Comparison of ENCODE assay signal across 10 mouse cellular contexts in the genomic region with DNA sequence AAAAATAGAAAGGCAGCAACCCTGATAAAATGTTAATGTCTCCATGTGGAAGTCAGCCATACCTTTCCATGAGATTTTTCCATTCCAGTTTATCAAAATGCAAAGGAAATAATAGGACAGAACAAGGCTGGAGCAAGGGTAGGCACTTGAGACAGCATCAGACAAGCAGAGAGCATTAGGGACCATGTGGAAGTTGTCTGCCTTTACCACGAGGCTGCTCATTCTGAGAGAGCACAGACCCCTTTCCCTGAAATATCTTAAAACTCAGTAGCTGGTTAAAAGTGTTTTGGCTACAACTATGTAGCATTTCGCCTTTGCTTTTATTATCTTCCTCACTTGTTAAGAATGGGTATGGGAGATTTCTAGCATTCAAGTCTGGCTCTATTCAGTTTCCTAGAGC. TPM values are rescaled to one million over a fixed set of nuclear protein-coding genes. Genes with fewer than 3 reads are reported as not detected.
DNase-seq lines count a peak whose midpoint lies in the region; ATAC-seq and TF ChIP-seq lines count a peak whose summit lies in the region.
"Had no signal": no experiment of that assay in that cellular context is flagged by ENCODE, and none has a peak within 500 bp of the region (broad histone marks: within the 10 kb centered on the region; RNA-seq: fewer than 3 reads in every experiment).

No protein-coding gene starts in this region.

- H3K4me1 ChIP-seq in heart, embryonic 13.5 days, result peaks cover 11% of the 10 kb centered on the region
- peaks cover 80% of the 10 kb centered on the region for H3K4me1 ChIP-seq in E14TG2a.4 (replicated peaks; ENCODE audit: low read depth, low read length)
- H3K4me1 ChIP-seq in hindbrain, embryonic 11.5 days (replicated peaks; ENCODE audit: control insufficient read depth, insufficient read depth, low read length), result no peaks in the 10 kb centered on the region

- DNase-seq in heart, postnatal 25 days (ENCODE audit: low spot score), result no peak
- DNase-seq in hindbrain, embryonic 11.5 days (ENCODE audit: low spot score), result no peak
- DNase-seq in testis, postnatal 14 days (ENCODE audit: low spot score), result no peak
- no peak for DNase-seq in layer of hippocampus, postnatal 14 days (ENCODE audit: low spot score in 2 of 2)

- H3K27me3 ChIP-seq in heart, embryonic 13.5 days (replicated peaks), result no peaks in the 10 kb centered on the region
- no peaks in the 10 kb centered on the region for H3K27me3 ChIP-seq in E14TG2a.4 (ENCODE audit: insufficient read depth, low read length)
- no peaks in the 10 kb centered on the region for H3K27me3 ChIP-seq in hindbrain, embryonic 11.5 days (ENCODE audit: control insufficient read depth, insufficient read depth, low read length)

- H3K9ac ChIP-seq in heart, embryonic 13.5 days, result peak overlapping the region; percentile 90
- no peak overlapping the region for H3K9ac ChIP-seq in hindbrain, embryonic 11.5 days (ENCODE audit: low read depth, low read length)

- no peak for TF ChIP-seq CTCF in E14TG2a.4 (conservative IDR thresholded peaks at IDR 0.05; ENCODE audit: low read length)

- ATAC-seq in heart, embryonic 13.5 days (ENCODE audit: extremely low read depth, insufficient number of reproducible peaks, low FRiP score, low TSS enrichment), result no peak
- ATAC-seq in hindbrain, embryonic 11.5 days (ENCODE audit: low FRiP score), result no peak
- no peak for ATAC-seq in cerebellum, adult (ENCODE audit: insufficient number of reproducible peaks, low FRiP score, low TSS enrichment)

- H3K9me3 ChIP-seq in heart, embryonic 13.5 days, result no peaks in the 10 kb centered on the region
- H3K9me3 ChIP-seq in E14TG2a.4 (ENCODE audit: low read length), result no peaks in the 10 kb centered on the region
- H3K9me3 ChIP-seq in hindbrain, embryonic 11.5 days (ENCODE audit: control insufficient read depth, low read length), result no peaks in the 10 kb centered on the region

- peak overlapping the region; percentile 75 for H3K4me2 ChIP-seq in heart, embryonic 13.5 days
- H3K4me2 ChIP-seq in hindbrain, embryonic 11.5 days (replicated peaks; ENCODE audit: low read depth, low read length), result peak overlapping the region; percentile 65; the same call in 1 of the 2 replicates

- intact Hi-C loops in heart, postnatal 25 days (cut with DNase I), result loop anchor here (5.0 to 10.0 kb wide), 2 partner anchors 58 to 496 kb away; a partner anchor contains a TSS

- H3K36me3 ChIP-seq in heart, embryonic 13.5 days, result peaks cover 10% of the 10 kb centered on the region; the same call in 1 of the 2 replicates
- H3K36me3 ChIP-seq in E14TG2a.4 (ENCODE audit: insufficient read depth, low read length) (peaks cover 12% of the 10 kb centered on the region), macrophage (ENCODE audit: inconsistent target) (no peaks in the 10 kb centered on the region)
- H3K36me3 ChIP-seq in hindbrain, embryonic 11.5 days (ENCODE audit: control insufficient read depth, insufficient read depth, low read length), result no peaks in the 10 kb centered on the region

- 63% methylated on average over 2 of the region's 2 CpGs for WGBS in heart, embryonic 13.5 days
- WGBS in hindbrain, embryonic 11.5 days, result 59% methylated on average over 2 of the region's 2 CpGs
- 80% methylated on average over 2 of the region's 2 CpGs for WGBS in macrophage (ENCODE audit: missing documents)

- peak overlapping the region; percentile 94; the same call in 1 of the 2 replicates for H3K27ac ChIP-seq in heart, embryonic 13.5 days (replicated peaks)
- no peak overlapping the region for H3K27ac ChIP-seq in hindbrain, embryonic 11.5 days (ENCODE audit: low read depth, low read length)
- H3K27ac ChIP-seq in macrophage, result no peak overlapping the region

- no peaks in the 10 kb centered on the region for H3K79me2 ChIP-seq in macrophage (ENCODE audit: inconsistent target)

- H3K4me3 ChIP-seq in heart, embryonic 13.5 days, result peak overlapping the region; percentile 82
- H3K4me3 ChIP-seq in E14TG2a.4 (replicated peaks; ENCODE audit: low read length), result peak overlapping the region; percentile 91
- no peak overlapping the region for H3K4me3 ChIP-seq in hindbrain, embryonic 11.5 days (ENCODE audit: low read depth, low read length)
- H3K4me3 ChIP-seq in macrophage (ENCODE audit: inconsistent target), result peak overlapping the region; percentile 33; the same call in 1 of the 2 replicates

RNA-seq across cellular contexts. Expression of a gene that starts 0.8 kb away (rescaled TPM):
- 12.1 and 14.6 TPM in 2 replicates for polyA plus RNA-seq in heart, embryonic 13.5 days (2015; fragmentation: Nextera tagmentation; extraction: Ambion mirVana)
- 10 to 100 TPM; 31.2 to 32.7 TPM for total RNA-seq in heart, postnatal 25 days (2021)
- 10.1 and 15.4 TPM in 2 replicates for polyA plus RNA-seq in hindbrain, embryonic 11.5 days (2014; fragmentation: Nextera tagmentation; extraction: Ambion mirVana)
- total RNA-seq in macrophage (2018; cell fraction: chromatin; rRNA removed), result 1 to 10 TPM in 8 of 26 experiments, under 1 TPM in 10, not detected in 8; 0.29 to 4.2 (median 0.91) TPM
- total RNA-seq in macrophage (2018; cell fraction: cytosol; rRNA removed), result 1 to 10 TPM; 1.7 to 4.6 (median 2.9) TPM
- total RNA-seq in macrophage (2018; cell fraction: nucleus; rRNA removed), result 1 to 10 TPM in 20 of 26 experiments, under 1 TPM in 6; 0.56 to 6.7 (median 1.5) TPM
- 2.0 to 2.9 TPM (median 2.7 TPM) in 3 replicates for polyA plus RNA-seq in macrophage (2018)
- total RNA-seq in layer of hippocampus, postnatal 14 days (2021), result 1 to 10 TPM; 8.5 to 9.4 TPM

RNA-seq across cellular contexts. Expression of a gene that starts 19.8 kb away (rescaled TPM):
- polyA plus RNA-seq in heart, embryonic 13.5 days (2015; fragmentation: Nextera tagmentation; extraction: Ambion mirVana), result not detected in 2 replicates
- not detected for total RNA-seq in heart, postnatal 25 days (2021)
- 0.31 and 0.36 TPM in 2 replicates for polyA plus RNA-seq in hindbrain, embryonic 11.5 days (2014; fragmentation: Nextera tagmentation; extraction: Ambion mirVana)
- not detected for total RNA-seq in macrophage (2018; cell fraction: chromatin; rRNA removed)
- not detected for total RNA-seq in macrophage (2018; cell fraction: cytosol; rRNA removed)
- total RNA-seq in macrophage (2018; cell fraction: nucleus; rRNA removed), result not detected
- polyA plus RNA-seq in macrophage (2018), result not detected in 3 replicates
- total RNA-seq in layer of hippocampus, postnatal 14 days (2021), result not detected
- polyA plus RNA-seq: erythroblast, embryonic 14.5 days; large intestine, adult 2 months had no signal

RNA-seq across cellular contexts. Expression of a gene that starts 28.6 kb away (rescaled TPM):
- 0.08 and 0.16 TPM in 2 replicates for polyA plus RNA-seq in heart, embryonic 13.5 days (2015; fragmentation: Nextera tagmentation; extraction: Ambion mirVana)
- under 1 TPM in 1 of 2 experiments, not detected in 1; 0.13 TPM for total RNA-seq in heart, postnatal 25 days (2021)
- polyA plus RNA-seq in hindbrain, embryonic 11.5 days (2014; fragmentation: Nextera tagmentation; extraction: Ambion mirVana), result 9.0 and 10.9 TPM in 2 replicates
- total RNA-seq in macrophage (2018; cell fraction: chromatin; rRNA removed), result 1 to 10 TPM in 1 of 26 experiments, under 1 TPM in 1, not detected in 24; 0.33 to 6.4 TPM
- total RNA-seq in macrophage (2018; cell fraction: cytosol; rRNA removed), result not detected
- under 1 TPM in 1 of 26 experiments, not detected in 25; 0.96 TPM for total RNA-seq in macrophage (2018; cell fraction: nucleus; rRNA removed)
- not detected in 3 replicates for polyA plus RNA-seq in macrophage (2018)
- total RNA-seq in layer of hippocampus, postnatal 14 days (2021), result under 1 TPM in 1 of 2 experiments, not detected in 1; 0.53 TPM
- polyA plus RNA-seq: erythroblast, embryonic 14.5 days had no signal

RNA-seq across cellular contexts. Expression of a gene that starts 57.1 kb away (rescaled TPM):
- 0.07 TPM in 1 of 2 replicates, not detected in the other for polyA plus RNA-seq in heart, embryonic 13.5 days (2015; fragmentation: Nextera tagmentation; extraction: Ambion mirVana)
- total RNA-seq in heart, postnatal 25 days (2021), result under 1 TPM in 1 of 2 experiments, not detected in 1; 0.08 TPM
- polyA plus RNA-seq in hindbrain, embryonic 11.5 days (2014; fragmentation: Nextera tagmentation; extraction: Ambion mirVana), result 0.71 and 1.6 TPM in 2 replicates
- not detected for total RNA-seq in macrophage (2018; cell fraction: chromatin; rRNA removed)
- total RNA-seq in macrophage (2018; cell fraction: cytosol; rRNA removed), result not detected
- not detected for total RNA-seq in macrophage (2018; cell fraction: nucleus; rRNA removed)
- not detected in 3 replicates for polyA plus RNA-seq in macrophage (2018)
- 1 to 10 TPM; 5.9 to 7.1 TPM for total RNA-seq in layer of hippocampus, postnatal 14 days (2021)
- polyA plus RNA-seq: erythroblast, embryonic 14.5 days; large intestine, adult 2 months had no signal
